Mouse (Mus musculus) midbrain, embryonic 12.5 days (tissue): ENCODE measurements at regions not wholly inside any gene's neighbourhood (a gene's known extent, or its start where the extent isn't known, plus 50 kb on each side); places are given as distances from the start of the nearest gene placed in this dataset.

ENCODE experiments used
- ATAC-seq: fragments of 200-750 bp; cut with Nextera tagmentation; 2 replicates; pipeline ENCODE4 v1.8.0; 2017; ENCODE audit warnings: low read depth, moderate TSS enrichment, moderate library complexity; ENCODE audit not compliant: low FRiP score
- H3K27ac ChIP-seq: fragments of 300-500 bp; sonication (generic); replicated peaks from 2 replicates; pipeline ENCODE4 v1.5.1; 2016; ENCODE audit warnings: mild to moderate bottlenecking
- H3K27me3 ChIP-seq: fragments of 300-500 bp; sonication (generic); 2 replicates; pipeline ENCODE4 v1.6.1; 2016; ENCODE audit warnings: mild to moderate bottlenecking
- H3K36me3 ChIP-seq: fragments of 300-500 bp; sonication (generic); 2 replicates; pipeline ENCODE4 v1.6.1; 2016
- H3K4me1 ChIP-seq: fragments of 300-500 bp; sonication (generic); 2 replicates; pipeline ENCODE4 v1.6.1; 2016
- H3K4me2 ChIP-seq: fragments of 300-500 bp; sonication (generic); replicated peaks from 2 replicates; pipeline ENCODE4 v1.6.1; 2016; ENCODE audit warnings: mild to moderate bottlenecking, moderate library complexity
- H3K4me3 ChIP-seq: fragments of 300-500 bp; sonication (generic); 2 replicates; pipeline ENCODE4 v1.5.1; 2016; ENCODE audit warnings: mild to moderate bottlenecking
- H3K9ac ChIP-seq: fragments of 300-500 bp; sonication (generic); replicated peaks from 2 replicates; pipeline ENCODE4 v1.6.1; 2016; ENCODE audit warnings: mild to moderate bottlenecking, moderate library complexity
- H3K9me3 ChIP-seq: fragments of 300-500 bp; sonication (generic); 2 replicates; pipeline ENCODE4 v1.6.1; 2016; ENCODE audit warnings: mild to moderate bottlenecking
- WGBS: fragments of 180-500 bp; shearing (Covaris S2); methylation state at CpG from one replicate; pipeline ENCODE4 v1.1.7; 2016; 5-methylcytosine and 5-hydroxymethylcytosine counted together

DNA sequence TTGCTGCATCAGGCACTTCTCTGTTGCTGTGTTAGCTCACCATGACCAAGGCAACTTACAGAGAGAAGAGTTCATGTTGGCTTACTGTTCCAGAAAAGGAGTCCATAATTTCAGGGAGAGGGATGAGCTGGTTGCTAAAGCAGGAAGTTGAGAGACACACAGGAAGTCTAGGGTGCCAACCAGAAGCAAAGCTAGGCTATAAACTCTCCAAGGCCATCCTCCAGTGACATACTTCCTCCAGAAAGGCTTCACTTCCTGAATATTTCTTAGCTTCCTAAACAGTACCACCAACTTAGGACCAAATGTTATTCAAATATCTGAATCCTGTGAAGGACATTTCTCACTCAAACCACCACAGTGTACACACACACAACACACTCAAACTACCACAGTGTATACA is 2010.6 kb downstream of the A830018L16Rik start:
- Histone ChIP-seq H3K27ac (no peak overlapping the region), H3K4me1 (peaks cover 7% of the 10 kb centered on the region), H3K4me2 (no peak overlapping the region), H3K4me3 (no peak overlapping the region), H3K9ac (no peak overlapping the region), H3K27me3 (no peaks in the 10 kb centered on the region; the same call in 1 of the 2 replicates), H3K9me3 (no peaks in the 10 kb centered on the region), H3K36me3 (no peaks in the 10 kb centered on the region)
- ATAC-seq: no peak

DNA sequence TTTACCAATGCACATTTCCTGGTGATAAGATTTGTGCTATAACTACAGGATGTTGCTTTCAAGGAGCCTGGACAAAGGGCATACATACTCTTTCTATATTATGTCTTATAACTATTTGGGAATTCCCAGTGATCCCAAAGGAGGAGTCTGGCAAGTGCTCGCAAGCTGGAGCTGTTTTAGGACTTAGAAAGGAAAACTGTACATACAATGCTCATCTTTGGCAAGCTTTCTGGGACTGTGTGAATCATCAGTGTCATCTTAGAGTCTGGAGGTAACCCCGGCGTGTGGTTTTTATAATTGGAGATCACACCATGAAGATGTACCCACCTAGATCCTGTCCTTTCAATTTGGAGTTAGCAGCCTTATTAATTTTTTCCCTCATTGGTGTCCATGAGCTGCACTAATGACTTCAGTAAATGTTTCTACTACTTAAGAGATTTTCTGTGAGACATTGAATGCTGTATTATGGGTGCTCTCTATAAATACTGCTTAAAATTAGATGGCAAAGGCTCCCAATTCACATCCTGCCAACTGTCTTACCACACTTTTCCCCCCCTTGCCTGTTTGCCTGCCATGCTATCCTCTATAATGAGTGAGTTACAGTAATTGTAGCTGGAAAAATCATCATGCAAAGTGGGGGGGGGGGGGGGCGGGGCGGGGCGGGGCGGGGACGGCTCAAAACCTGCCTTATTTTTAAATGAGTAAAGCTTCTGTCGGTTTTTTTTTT is 2011.9 kb downstream of the A830018L16Rik start:
- WGBS: 30% methylated on average over 8 of the region's 9 CpGs
- Histone ChIP-seq H3K9ac (peak overlapping the region; percentile 43), H3K27me3 (no peaks in the 10 kb centered on the region; the same call in 1 of the 2 replicates), H3K9me3 (no peaks in the 10 kb centered on the region), H3K4me3 (peak overlapping the region; percentile 40), H3K4me2 (peak overlapping the region; percentile 56), H3K27ac (no peak overlapping the region), H3K4me1 (peaks cover 7% of the 10 kb centered on the region), H3K36me3 (no peaks in the 10 kb centered on the region)
- peak; percentile 10; the same call in 1 of the 2 replicates for ATAC-seq

DNA sequence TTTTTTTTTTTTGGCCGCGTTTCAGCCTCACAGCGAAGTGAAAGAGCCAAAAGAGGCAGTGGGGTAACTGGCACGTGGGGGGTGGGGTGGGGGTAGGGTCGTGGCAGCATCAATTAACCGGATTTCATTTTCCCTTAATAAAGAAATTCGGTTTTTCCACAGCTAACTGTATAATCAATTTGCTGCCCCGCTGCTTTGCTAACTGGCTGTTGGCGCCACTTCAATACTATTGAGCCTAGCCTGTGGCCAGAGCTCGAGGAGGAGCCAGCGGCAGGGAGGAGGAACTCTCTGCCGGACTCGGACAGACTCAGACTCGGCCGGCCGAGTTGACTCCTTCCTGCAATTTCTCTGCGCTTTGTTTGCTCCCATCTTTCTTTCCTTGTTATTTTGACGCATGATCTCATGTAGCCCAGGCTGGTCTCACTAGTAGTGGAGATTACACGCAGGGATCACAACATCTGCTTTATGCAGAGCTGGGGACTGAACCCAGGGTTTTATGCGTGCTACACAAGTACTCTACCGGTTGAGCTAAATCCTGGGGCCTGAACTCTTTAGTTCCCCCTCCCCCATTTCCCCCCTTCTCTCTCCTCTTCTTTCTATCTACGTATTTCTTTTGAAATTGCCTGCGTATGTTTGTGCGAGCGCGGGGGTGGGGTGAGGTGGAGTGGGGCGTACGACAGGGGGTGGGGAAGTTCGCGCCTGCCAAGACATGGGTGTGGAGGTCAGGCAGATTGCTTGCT is 2012.6 kb downstream of the A830018L16Rik start:
- 7% methylated on average over 27 of the region's 30 CpGs for WGBS
- peak overlapping the region; percentile 43 for H3K9ac ChIP-seq
- peak overlapping the region; percentile 40 for H3K4me3 ChIP-seq
- peaks cover 7% of the 10 kb centered on the region for H3K4me1 ChIP-seq
- no peaks in the 10 kb centered on the region for H3K36me3 ChIP-seq
- H3K9me3 ChIP-seq: no peaks in the 10 kb centered on the region
- H3K4me2 ChIP-seq: peak overlapping the region; percentile 56
- peak; percentile 80 for ATAC-seq
- no peak overlapping the region for H3K27ac ChIP-seq
- H3K27me3 ChIP-seq: no peaks in the 10 kb centered on the region; the same call in 1 of the 2 replicates

DNA sequence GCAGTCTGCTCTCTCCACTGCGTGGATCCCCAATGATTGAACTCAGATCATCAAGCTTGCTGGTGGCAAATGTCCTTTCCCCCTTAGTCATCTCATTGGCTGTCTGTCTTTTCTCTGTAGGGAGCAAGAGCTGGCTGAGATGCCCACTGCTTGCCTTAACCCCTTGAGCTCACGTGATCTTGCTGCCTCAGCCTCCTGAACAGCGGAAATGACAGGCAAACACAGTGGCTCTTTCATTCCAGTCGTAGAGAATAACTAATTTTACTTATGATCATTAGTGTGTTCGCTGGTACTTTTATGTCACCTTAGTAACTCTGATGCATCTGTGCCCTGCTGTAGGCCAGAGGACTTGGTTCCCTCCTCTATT is 2013.1 kb downstream of the A830018L16Rik start:
- peak overlapping the region; percentile 40; the same call in 1 of the 2 replicates for H3K4me3 ChIP-seq
- H3K9ac ChIP-seq: no peak overlapping the region
- no peaks in the 10 kb centered on the region for H3K9me3 ChIP-seq
- H3K4me1 ChIP-seq: peaks cover 7% of the 10 kb centered on the region
- H3K27me3 ChIP-seq: no peaks in the 10 kb centered on the region; the same call in 1 of the 2 replicates
- peak; percentile 17; the same call in 1 of the 2 replicates for ATAC-seq
- H3K36me3 ChIP-seq: no peaks in the 10 kb centered on the region
- 64% methylated on average over 5 of the region's 5 CpGs for WGBS
- H3K27ac ChIP-seq: no peak overlapping the region
- peak overlapping the region; percentile 56 for H3K4me2 ChIP-seq

DNA sequence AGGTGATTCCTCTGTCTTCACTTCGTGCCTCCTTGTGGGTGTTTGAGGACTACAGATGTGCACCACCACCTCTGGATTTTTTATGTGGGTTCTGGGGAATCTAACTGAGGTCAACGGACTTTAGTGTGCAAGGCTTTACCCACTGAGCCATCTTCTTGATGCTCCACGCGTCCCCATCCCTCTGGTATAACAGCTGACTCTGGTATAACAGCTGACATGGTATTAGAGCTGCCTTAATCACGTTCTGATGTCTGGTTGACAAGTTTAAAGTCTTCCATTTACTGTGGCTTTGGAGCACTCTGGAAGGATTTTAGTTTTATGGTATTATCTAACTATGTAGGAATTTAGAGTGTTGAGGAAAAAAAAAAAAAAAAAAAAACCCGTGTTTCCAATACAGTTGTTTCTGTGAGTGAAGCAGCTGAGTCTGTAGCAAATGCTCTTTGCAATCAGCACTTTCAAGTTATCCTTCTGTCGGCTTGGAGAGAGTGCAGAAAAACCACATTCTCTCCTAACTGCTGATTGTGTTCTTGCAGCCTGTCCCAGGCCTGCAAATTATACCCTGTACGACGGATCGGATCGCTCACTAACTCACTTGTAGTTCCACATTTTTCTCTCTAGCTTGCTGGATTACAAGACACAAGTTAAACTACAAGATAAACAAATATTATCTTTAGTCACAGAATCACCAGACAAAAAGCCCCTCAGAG is 2013.7 kb downstream of the A830018L16Rik start:
- Histone ChIP-seq H3K36me3 (no peaks in the 10 kb centered on the region), H3K4me2 (no peak overlapping the region), H3K9me3 (no peaks in the 10 kb centered on the region), H3K9ac (no peak overlapping the region), H3K4me3 (no peak overlapping the region), H3K4me1 (peaks cover 7% of the 10 kb centered on the region), H3K27ac (no peak overlapping the region), H3K27me3 (no peaks in the 10 kb centered on the region; the same call in 1 of the 2 replicates)
- 84% methylated on average over 11 of the region's 11 CpGs for WGBS
- no peak for ATAC-seq

DNA sequence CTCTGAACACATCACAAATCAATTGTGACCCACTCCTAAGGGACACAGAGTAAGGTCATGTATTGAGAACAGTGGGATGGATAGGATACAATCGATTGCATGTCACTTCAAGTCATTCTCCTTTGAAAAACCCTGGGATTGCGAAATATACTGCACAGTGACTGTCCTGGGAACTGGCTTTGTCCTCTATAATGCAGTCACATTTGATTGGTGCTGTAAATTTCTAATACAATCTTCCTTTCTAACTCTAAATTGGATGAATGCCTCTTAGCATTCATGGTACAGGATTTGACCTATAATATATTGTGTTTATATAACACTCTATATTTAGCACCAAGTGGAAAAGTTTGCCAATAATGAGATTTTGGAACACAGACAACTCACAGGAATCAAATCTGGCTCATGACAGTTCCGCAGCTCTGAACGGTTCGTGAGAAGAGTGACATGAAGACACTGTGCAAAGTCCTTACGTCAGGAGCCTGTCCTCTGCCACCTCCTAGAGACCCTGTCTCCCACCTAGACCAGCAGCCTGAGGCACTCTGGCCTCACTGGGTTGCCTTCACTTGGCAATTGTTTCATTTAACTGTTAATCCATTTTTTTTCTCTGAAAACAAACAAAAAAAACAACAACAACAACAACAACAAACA is 2024.0 kb downstream of the A830018L16Rik start:
- Histone ChIP-seq H3K27me3 (no peaks in the 10 kb centered on the region), H3K4me3 (no peak overlapping the region), H3K9me3 (no peaks in the 10 kb centered on the region), H3K27ac (no peak overlapping the region), H3K9ac (no peak overlapping the region), H3K4me2 (no peak overlapping the region), H3K4me1 (no peaks in the 10 kb centered on the region), H3K36me3 (no peaks in the 10 kb centered on the region)
- WGBS: 87% methylated on average over 6 of the region's 6 CpGs
- ATAC-seq: no peak

DNA sequence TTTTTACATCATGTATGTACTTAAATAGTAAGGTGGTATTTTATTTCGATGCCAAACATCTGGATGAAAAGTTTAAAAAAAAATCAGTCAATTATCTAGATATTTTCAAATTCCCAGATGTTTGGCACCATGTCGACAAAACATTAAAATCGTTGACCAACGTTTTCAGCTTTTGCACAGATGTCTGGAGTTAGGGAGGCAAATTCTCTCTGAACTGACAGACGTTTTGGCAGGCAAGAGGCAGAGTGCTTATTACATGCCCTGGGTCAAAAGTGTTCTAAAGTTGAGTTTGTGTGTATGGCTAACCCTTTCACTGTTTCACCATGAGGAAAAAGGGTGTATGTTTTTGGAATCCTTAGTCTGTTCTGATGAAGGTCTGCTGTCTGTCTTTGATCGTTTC is 2028.5 kb downstream of the A830018L16Rik start:
- Histone ChIP-seq H3K9me3 (no peaks in the 10 kb centered on the region), H3K27me3 (no peaks in the 10 kb centered on the region), H3K27ac (no peak overlapping the region), H3K9ac (no peak overlapping the region), H3K4me1 (no peaks in the 10 kb centered on the region), H3K36me3 (no peaks in the 10 kb centered on the region), H3K4me3 (no peak overlapping the region), H3K4me2 (no peak overlapping the region)
- WGBS: 81% methylated on average over 6 of the region's 6 CpGs
- ATAC-seq: no peak

DNA sequence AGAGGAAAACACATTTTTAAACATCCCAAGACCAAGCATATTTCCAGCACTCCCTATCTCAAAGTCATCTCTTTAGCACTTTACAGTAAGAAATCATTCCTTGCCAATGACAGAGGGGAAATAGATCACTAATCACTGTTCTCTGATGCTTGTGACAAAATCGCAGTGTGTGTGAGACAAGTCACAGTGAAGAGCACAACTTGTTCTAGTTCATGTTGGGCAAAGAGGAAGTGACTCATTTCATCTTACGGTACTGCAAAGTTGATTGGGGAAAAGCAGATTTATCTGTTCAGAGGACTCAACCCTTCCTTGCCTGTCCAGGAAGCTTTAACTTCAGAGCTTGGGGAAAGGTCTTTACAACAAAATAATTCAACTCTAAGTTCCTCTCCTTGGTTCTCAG is 2040.6 kb downstream of the A830018L16Rik start:
- Histone ChIP-seq H3K4me1 (no peaks in the 10 kb centered on the region), H3K4me3 (no peak overlapping the region), H3K9ac (no peak overlapping the region), H3K27me3 (no peaks in the 10 kb centered on the region), H3K4me2 (no peak overlapping the region), H3K9me3 (no peaks in the 10 kb centered on the region), H3K27ac (no peak overlapping the region), H3K36me3 (no peaks in the 10 kb centered on the region)
- ATAC-seq: no peak
- WGBS: 98% methylated on average over 2 of the region's 2 CpGs

DNA sequence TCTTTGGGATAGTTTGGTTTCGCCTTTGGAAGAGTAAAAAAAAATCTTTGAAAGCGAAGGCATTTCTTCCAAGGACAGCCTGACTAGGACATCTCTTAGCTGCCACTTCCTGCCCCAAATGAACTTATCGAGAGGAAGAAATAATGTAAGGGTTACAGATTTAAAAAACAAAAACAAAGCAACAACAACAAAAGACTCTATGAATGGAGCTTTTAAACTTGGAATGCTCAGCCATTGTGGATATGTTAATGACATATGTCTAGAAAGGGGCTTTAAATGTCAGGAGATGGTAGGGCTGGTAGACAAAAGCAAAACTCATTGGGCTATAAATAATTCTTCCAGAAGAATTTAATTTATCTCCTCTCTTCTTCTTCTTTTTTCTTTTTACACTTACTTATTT is 2041.7 kb downstream of the A830018L16Rik start:
- ATAC-seq: no peak
- H3K4me2 ChIP-seq: no peak overlapping the region
- no peak overlapping the region for H3K27ac ChIP-seq
- no peak overlapping the region for H3K9ac ChIP-seq
- no peaks in the 10 kb centered on the region for H3K36me3 ChIP-seq
- no peaks in the 10 kb centered on the region for H3K27me3 ChIP-seq
- H3K9me3 ChIP-seq: no peaks in the 10 kb centered on the region
- no peak overlapping the region for H3K4me3 ChIP-seq
- 82% methylated on average over 3 of the region's 3 CpGs for WGBS
- no peaks in the 10 kb centered on the region for H3K4me1 ChIP-seq

DNA sequence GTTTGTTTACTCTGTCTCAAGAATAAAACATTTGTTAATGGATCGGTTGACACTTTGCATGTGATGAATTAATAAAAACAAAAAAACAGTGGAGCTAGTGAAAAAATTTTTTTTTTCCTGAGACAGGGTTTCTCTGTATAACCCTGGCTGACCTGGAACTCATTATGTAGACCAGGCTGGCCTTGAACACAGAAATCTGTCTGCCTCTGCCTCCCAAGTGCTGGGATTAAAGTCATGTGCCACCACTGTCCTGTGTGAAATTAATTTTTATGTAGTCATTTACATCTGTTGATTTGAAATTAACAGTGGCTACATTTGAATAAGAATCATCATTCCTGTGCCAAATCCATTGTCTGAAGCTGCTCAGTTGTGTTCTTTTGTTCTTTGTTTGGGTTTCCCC is 2050.4 kb downstream of the A830018L16Rik start:
- Histone ChIP-seq H3K4me2 (no peak overlapping the region), H3K4me1 (peaks cover 6% of the 10 kb centered on the region; the same call in 1 of the 2 replicates), H3K27ac (no peak overlapping the region), H3K27me3 (no peaks in the 10 kb centered on the region), H3K4me3 (no peak overlapping the region), H3K36me3 (no peaks in the 10 kb centered on the region), H3K9me3 (no peaks in the 10 kb centered on the region), H3K9ac (no peak overlapping the region)
- 97% methylated on average over 1 of the region's 1 CpGs for WGBS
- no peak for ATAC-seq

DNA sequence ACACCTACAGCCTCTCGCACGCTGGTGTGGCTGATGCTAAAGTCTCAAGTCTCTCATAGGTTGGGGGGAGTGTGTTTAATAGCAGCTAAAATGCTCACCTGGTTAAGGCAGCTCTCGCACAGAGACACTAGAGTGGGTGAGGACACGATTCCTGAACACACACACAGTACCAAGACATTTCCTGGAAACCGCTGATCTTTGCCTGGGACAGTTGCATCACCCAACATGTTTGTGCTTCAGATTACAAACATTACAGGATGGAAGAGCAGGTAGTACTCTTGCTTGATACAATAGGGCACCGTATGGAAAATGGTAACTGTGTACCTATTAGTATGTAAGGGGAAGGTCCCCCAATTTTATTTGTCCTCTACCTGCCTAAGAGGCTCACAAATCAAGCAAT is 2053.3 kb downstream of the A830018L16Rik start:
- Histone ChIP-seq H3K9ac (no peak overlapping the region), H3K4me3 (no peak overlapping the region), H3K27ac (no peak overlapping the region), H3K4me2 (no peak overlapping the region), H3K27me3 (no peaks in the 10 kb centered on the region), H3K9me3 (0 out of 2 replicates have a peak, but pooled peaks cover under 1% of the 10 kb centered on the region), H3K36me3 (no peaks in the 10 kb centered on the region), H3K4me1 (peaks cover 6% of the 10 kb centered on the region; the same call in 1 of the 2 replicates)
- no peak for ATAC-seq
- WGBS: 82% methylated on average over 6 of the region's 6 CpGs
